Mouse (Mus musculus): ENCODE measurements at regions not wholly inside any gene's neighbourhood (a gene's known extent, or its start where the extent isn't known, plus 50 kb on each side); places are given as distances from the start of the nearest gene placed in this dataset.

DNA sequence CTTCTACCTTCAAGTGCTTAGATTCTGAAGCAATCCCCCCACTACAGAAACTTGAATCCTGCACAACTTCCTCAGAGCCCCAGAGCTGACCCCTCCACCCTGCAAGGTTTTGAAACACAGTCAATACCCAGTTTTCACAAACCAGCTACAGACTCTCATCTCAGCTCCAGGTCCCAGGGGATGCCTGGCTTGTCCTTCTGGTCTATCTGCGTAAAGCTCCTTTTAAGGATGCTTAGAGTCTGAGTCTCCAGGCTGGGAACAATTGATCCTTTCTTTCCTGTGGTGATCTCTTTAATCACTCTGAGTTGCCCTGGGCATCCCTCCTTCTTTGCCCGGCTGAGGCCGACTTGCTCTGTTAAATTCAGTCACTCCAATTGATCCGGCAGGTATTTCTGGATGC lies 500.4 kb downstream of the Med13l start:
- DNase-seq, result no peak

DNA sequence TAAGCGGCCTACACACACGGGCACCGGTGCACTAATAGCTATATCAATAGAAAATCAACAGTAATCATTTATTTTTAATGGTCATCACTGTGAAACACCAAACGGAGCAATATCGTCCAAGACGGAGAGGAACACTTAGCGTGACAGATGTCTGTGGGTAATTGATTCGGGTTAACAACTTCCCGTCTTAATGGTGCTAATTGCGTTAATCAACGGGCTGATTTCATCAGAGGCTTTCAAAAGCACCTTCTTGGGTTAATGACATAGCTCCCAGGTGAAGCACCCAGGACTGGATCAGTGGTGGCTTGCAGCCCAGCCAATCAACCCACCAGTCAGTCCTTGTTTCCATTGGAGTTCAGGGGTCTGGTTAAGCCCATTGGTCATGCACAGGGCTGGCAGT lies 502.0 kb downstream of the Med13l start:
- no peak for DNase-seq

DNA sequence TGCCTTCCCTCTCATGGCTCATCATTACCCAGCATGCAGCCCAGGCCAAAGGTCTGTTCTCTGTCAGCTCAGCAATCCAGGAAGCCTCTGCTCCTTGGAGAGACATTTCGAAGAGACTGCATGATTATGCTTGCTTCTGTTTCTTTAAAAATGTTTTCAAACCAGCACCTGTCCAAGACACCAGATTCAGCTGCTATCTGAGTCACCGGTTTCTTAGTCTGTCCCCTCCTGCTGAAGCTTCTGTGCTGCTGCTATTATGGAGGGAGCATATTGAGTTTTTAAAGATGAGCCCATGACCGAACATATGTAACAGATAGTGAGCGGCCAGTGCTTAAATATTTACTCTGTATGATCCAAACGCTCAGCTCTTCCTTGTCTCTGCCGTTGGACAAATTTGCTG lies 506.2 kb downstream of the Med13l start:
- DNase-seq, result no peak

DNA sequence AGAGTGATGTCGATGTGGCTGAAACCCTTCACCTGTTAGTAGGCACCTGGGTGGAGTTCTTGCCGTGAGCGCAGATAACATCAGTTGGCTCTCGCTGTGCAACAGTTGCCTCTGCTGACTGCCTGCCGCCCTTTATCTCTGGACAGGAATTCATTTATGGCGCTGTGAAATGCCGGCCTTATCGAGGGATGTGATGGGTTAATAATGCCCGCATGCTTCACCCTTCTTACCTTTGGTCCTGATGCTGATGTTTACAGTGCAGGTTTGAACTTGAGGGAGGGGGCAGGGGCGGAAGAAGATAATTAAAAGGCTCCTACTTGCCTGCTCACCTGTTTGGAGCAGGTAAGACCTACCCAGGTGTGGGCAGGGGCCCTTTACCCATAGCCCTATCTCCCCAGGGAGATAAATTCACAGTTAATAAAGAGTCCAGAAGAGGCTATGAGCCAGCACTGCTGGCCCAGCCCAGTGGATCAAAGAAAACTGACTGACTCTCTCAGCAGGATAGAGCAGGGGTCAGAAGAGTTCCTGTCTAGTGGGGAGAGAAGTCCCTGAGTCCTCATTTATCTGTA lies 509.4 kb downstream of the Med13l start:
- DNase-seq, result no peak

DNA sequence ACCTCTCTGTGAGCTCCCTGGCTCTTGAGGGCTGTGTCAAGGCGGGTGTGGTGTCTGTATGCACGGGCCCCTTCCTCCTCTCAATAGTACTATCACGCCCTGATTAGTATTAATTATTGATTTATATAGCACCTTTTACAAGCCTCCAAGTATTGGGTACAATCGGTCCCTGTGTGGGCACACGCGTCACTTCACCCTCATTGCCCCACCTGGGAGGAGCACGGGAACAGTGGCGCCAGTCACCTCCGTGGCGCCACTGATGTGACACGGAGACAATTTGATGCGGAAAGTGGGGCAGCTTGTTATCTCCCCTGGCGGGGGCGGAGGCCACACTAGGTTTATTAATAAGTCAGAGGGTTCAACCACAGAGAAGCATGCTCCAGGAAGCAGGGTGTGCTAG lies 512.2 kb downstream of the Med13l start:
- no peak for DNase-seq

DNA sequence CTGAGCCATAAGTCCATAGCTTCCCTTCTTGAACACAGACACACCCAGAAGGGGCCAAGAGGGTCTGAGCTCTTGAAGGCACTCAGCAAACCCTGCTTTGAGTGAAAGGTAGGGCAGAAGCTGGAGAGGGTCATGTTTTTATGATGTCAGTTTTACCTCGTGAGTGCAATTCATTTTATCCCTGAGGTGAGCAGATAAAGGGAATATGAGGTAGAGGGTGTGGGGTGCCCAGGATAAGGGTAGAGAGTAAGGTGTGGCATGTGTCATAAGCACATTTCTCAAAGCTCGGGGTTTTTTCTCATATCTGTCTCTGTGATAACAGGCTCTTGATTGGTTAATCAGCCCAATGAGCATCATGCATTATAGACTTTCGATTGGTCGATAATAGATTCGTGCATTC lies 520.3 kb downstream of the Med13l start:
- no peak for DNase-seq

DNA sequence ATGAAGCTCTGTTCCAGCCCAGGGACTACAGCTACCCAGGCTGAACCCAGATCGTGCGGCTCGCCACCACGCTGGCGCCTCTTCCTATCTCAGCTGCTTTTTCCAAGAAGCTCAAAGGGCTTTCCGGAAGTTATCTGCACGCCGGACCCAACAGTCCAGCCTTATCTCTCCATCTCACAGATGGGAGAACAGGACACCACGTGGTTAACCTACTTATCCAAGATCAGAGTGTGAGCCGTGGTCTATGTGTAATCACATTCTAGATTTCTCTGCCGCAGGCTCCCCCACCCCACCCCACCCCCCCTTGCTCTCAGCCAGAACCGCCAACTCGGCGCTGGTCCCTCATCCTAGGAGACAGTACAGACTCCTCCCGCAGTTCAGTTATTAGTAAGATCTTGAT lies 522.4 kb downstream of the Med13l start:
- no peak for DNase-seq

DNA sequence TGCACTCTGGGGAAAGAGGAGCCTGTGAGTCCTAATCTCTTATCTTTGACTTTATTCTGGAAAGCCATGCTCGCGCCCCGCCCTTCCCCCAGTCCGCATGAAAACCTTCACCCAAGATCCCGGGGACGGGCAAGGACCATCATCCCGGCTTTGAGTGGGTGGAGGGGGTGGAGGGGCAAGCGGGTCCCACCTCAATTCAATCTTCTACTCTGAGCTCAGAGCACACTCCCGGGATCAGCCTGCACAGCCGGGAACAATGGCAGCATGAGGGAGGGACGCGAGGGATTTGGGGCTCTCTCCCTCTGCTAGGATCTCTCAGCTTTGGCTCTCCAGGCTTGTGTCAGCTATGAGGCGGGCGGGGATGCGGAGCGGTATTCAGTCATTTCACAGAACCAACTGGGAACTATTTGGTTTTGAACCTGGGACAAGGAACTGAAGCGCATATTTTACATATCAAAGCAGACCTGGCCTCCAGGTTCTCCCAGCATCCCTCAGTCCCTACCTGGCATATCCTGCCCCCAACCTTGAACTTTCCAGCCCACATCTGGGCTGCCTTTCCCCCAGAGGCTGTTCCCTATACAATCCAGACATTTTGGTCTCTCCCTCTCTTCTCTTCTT lies 537.2 kb downstream of the Med13l start:
- DNase-seq, result no peak

DNA sequence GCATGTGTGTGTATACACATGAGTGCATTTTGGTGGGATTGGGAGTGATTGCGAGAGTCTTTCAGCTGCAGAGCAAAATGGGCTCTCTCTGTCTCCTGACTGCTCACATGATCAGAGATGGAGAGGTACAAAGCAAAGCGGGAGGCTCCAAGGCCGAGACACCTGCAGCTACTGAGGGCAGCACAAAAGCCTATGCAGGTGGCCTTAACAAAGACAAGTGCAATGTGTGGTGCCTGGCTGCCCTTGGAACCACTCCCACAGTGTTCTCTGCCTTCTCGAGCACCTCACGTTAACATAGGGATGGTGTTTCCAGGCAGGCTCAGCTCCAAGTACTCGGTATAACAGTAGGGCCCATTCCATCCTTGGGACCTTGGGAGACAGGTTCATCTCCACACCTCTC lies 539.3 kb downstream of the Med13l start:
- DNase-seq, result no peak

DNA sequence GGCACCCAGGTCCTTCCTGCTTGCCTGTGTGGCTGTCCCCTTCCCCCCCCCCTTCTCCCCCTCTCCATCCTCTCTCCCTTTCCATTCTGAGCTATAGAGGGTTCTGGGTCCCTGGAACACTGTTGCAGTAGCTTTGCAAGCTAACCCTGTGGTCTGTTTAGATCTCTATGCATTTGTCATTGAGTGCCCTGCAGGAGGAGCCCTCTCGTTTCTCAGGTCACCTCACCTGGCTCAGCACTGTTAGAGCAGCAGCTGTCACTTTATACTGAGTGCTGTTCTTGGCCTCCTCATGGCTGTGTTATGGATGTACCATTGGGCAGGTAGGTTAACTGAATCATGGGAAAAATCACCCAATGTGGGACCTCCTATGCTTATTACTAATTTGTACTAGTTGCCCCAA lies 543.0 kb downstream of the Med13l start:
- DNase-seq, result no peak

DNA sequence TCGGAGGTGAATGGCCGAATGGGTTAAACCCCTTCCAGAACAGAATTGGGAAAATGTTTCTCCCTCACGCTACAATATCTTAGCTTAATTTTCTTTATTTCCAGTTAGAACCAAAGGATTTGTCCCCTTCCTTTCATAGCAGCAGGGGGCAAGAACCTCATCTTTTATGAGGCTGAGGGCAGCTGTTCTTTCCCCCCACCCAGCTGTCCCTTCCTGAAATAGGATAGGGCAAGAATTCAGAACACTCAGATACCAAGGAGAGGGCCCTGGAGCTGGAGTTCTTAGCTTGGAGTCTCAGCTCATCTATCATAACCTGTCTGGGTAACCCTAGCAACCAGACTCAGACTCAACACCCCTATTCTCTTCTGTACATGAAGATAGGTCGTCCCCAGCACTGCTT lies 547.4 kb downstream of the Med13l start:
- DNase-seq, result no peak

DNA sequence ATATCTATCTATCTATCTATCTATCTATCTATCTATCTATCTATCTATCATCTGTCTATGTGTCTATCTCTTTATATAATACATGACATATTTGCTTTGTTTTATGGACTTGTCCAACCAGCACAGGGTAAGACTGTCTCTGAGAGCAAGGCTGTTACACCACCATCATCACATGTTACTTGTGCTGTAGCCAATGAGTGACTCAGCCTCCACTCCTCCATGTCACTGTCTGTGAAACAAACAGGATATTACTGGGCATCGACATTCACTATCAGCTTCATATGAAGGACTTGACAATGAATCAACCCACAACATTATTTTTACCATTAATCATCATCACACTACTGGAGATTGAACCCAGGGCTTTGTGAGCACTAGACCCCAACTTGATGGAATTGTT lies 549.0 kb downstream of the Med13l start:
- no peak for DNase-seq

DNA sequence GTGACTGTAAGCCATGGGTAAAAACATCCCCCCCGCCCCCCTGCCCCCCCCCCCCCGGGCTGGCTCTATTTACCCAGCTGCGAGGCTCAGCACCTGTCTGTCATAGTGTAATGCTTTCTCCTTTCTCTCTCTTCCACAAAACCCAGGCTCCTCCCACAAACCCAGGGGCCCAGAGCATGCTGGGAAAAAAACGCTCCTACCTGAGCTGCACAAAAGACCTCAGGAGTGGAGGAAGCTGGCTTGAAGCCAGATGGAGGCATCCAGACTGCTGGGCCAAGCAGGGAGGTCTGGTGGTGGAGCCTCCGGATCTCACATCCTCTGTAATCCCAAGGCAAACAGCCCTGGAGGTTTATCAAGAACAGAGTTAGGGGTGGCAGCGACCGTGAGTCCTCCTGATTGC lies 553.6 kb downstream of the Med13l start:
- DNase-seq, result no peak

DNA sequence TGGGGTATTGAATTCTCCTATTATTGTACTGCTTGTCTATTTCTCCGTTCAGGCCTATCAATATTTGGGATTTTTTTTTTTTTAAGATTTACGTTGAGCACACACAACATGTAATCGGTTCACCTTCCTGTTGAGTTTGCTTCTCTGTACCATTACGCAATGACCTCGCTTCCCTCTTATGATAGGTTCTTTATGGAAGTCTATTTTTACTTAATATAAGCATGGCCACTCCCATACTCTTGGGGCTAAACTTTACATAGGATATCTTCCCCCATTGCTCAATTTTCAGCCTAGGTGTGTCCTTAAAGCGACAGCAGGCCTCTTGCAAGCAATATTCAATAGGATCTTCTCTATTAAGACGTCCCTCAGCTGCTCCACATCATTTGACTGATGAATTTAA lies 544.7 kb upstream of the Tbx3 start:
- no peak for DNase-seq

DNA sequence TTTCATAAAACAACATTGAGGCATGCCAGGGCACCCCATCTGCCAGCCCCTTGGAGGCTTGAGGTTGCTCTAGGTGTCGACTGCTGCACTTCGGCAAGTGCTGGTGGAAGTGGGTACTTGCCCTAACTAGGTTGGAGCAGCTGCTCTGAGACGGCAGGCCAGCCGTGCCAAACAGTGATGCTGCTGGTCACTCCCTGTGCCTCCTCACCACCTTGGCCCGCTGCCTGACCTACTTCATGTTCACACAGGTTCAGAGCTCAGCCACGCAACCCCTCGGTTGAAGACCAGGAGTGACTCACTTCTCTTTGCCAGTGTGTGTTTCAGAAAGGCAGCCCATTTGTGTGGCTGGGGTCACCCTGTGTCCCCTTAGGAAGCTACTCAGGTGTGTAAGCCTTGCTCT lies 540.3 kb upstream of the Tbx3 start:
- DNase-seq, result no peak

DNA sequence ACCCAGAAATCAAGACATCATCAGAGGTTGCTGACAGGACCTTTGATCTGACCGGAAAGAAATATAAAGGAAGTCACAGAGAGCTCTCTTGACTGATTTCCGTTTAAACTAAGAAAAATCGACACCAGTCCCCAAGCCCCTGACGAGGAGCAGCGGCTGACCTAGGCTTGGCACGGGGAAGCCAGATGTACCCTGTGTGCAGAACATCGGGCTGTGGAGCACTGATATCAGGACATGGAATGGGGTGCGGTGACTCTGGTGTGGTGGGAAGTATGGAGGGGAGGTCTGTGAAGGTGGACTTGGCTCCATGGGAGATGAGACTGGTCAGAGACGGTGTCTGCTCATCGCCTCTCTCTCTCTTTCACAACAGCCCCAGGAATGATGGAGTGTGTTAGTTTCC lies 539.0 kb upstream of the Tbx3 start:
- no peak for DNase-seq

DNA sequence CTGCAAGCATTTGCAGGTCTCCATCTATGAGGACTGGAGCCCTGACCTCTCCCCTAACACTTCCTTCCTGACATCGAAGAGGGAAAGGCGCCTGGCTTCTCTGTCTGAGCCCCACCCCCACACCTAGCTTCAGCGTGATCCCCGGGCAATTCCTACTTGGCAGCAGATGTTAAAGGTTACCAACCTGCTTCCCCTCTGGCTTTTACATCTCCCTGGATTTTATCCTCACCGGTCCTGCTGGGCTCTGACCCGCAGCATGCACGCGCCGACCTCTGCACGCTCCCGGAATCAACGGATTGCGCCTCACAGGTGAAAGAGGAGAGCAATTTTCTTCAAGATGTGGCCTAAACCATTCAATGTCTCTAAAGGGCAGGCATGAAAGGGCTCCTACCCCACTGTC lies 537.1 kb upstream of the Tbx3 start:
- no peak for DNase-seq

DNA sequence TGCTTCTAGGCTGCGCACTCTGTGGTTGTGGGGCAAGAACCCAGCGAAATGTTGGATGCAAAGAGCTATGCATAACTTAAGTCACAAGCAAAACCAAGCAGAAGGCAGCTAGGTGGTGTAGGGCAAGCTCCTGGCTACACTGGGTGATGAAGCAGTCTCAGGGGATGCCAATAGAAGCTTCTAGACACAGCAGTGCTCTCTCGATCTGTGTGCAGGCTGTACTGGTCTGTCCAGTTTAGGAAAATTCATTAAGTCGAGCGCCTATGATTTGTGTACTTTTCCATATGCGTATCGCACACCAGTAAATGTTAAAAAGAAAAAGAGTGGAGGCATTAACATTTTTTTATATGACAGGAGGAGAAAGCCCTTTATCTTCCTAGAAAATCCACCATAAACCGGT lies 533.6 kb upstream of the Tbx3 start:
- DNase-seq, result no peak

DNA sequence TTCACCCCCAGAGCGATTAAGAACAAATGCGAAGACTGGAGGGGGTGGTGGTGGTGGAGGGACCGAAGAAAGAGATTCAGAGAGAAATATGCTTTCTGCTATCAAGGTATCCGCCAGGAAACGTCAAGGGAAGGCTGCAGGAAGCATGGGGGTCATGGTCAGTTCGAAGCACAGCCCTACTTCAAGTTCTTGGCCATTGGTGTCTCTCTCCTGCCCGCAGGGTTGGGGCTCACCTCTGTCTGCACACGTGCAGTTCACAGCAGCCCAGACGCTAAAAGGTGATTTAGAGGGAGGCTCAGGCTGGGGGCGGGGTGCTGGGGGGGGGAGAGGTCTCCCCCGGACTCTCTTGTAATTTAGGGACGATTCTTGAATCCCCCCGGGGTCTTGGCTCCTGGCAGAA lies 533.1 kb upstream of the Tbx3 start:
- no peak for DNase-seq

DNA sequence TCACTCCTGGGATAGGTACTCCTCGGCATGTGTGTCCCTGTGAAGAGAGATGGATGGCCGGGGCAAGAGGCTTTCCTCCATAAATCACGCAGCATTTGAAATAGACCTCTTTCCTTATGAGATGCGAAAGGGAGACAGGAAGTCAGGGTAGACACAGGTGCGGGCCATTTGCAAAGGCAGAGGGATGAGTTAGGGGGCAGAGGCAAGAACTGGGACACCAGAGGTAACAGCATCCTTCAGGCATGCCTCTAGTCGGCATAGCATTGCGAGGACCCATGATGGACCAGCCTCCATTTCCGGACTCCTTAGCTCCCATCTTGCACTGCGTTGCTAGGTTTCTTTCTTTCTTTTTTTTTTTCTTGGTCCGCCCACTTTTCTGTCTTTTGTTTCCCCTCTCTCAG lies 532.6 kb upstream of the Tbx3 start:
- no peak for DNase-seq

DNA sequence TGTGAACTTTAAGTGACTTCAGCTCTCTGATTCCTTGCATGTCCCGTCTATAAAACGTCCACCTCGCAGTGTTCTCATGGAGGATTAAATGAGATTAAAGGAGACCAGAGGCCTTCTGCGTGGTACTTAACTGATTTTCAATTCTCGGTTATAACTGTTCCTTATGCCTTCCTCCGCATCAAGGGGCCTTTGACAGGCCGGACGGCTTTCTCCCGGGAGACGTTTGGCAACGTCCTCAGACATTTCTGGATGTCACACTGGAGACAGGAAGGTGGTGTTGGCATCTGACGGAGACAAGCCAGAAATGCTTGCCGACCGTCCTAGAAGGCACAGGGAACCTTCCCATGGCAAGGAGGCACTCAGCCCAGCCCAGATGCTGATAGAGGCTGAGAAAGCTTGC lies 532.2 kb upstream of the Tbx3 start:
- DNase-seq, result no peak

DNA sequence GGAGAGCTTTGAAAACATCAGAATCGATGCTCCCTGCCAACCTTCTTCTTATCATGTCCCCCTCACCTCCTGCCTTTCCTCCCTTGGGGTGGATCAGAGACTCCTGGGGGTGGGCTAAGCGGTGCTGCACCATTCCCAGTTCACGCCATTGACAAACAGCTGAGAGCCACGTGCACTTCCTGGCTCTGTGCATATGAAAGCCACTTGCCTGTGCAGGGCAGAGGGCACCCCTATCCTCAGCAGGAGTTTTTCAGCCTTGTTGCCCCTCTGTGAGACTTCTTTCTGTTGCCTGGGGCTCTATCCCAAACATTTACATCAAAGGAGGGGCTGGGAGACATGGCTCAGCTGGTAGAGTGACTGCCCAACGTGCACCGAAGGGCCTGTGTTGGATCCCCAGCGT lies 531.1 kb upstream of the Tbx3 start:
- no peak for DNase-seq

DNA sequence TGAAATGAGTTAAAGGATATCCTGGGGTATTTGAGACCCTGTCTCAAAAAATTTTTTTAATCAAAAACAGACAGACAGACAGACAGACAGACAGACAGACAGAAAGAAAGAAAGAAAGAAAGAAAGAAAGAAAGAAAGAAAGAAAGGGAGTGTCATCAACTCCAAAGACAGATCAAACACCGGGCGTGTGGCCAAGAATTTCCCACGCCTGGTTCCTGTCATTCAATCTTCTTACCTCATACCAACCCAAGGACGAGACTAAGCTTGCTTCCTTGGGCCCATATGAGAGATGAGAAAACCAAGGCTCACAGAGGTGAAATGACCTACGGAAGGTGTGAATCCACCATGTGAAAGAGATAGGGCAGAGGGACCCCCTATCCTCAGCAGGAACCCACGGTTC lies 530.7 kb upstream of the Tbx3 start:
- DNase-seq, result no peak

DNA sequence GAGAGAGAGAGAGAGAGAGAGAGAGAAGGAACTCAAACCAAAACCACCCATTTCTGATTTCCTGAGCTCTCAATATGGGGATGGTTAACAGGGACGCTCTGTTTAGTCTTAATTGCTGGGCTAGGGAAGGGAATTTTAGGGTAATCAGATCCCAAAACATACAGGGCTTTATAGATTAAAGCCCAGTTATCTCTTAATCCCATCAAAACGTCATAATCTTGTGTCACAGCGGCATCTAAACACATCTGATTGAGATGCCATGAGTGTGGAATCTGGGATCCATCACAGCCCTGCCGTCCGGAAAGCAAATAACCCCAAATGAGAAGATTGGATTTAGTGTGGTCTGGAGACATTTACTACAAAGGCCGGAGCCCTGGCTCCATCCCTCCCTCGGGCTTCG lies 527.1 kb upstream of the Tbx3 start:
- DNase-seq, result no peak

DNA sequence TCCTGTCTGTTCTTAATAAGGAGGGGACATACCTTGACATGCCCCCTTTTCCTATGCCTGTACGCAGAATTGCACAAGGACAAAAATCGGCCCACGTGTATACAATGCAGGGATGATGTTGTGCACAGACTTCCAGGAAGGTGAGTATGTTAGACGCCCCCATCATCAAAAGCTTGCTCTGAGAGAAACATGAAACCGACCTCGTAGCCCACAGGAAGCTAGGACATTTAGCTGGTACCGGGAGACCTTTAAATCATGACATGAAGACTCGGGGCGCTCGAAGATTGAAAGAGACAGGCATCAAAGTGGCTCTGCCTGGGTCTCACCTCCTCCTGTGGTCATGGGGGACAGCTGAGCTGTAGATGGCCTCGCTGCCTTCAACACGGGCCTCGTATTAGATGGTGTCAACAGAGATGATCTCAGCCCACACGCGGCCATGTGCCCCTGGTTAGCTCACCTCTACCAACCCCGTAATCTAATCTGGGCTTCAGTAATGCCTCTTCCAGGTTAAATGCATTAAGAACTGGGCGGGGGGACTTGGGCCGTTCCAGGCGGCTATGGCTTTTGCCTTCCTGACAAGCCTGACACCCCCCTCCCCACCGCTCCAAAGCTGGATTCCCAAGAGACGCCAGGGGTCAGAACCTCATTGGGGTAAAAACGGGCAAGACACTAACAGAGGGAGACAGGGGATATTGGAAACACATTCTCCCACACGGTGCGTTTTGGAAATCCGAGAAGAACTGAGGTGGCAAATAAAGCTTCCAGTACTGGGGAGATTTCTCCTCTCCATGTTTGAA lies 520.9 kb upstream of the Tbx3 start:
- DNase-seq, result no peak
